Mouse (Mus musculus): ENCODE results near the gene Sgsm2. TPM values are rescaled to one million over a fixed set of nuclear protein-coding genes. Genes with fewer than 3 reads are reported as not detected.

Gene Sgsm2
- polyA plus RNA-seq, 1 experiment from 2014 or later = 23.7 TPM

GRCm38 (mm10) chr11:74919249-74919648 lies 22.4 kb upstream of the Sgsm2 start:
- DNase-seq (ENCODE audit: low spot score) = no peak
- H3K27ac ChIP-seq = no peak overlapping the region
- no peaks in the 10 kb centered on the region for H3K27me3 ChIP-seq (ENCODE audit: control insufficient read depth, insufficient read depth, low read length)
- ATAC-seq (ENCODE audit: low FRiP score) = no peak
- H3K4me3 ChIP-seq (replicated peaks; ENCODE audit: low read length) = no peak overlapping the region
- H3K9ac ChIP-seq = no peak overlapping the region
- 86% methylated on average over 6 of the region's 6 CpGs for WGBS
- peaks cover 29% of the 10 kb centered on the region for H3K36me3 ChIP-seq (replicated peaks; ENCODE audit: control insufficient read depth, insufficient read depth)
- no peaks in the 10 kb centered on the region for H3K4me1 ChIP-seq (replicated peaks; ENCODE audit: control insufficient read depth, insufficient read depth, low read length)
- no peaks in the 10 kb centered on the region for H3K9me3 ChIP-seq (ENCODE audit: control insufficient read depth, low read length)
- no peak overlapping the region for H3K4me2 ChIP-seq (replicated peaks)

GRCm38 (mm10) chr11:74912492-74912891 lies 15.6 kb upstream of the Sgsm2 start:
- Histone ChIP-seq H3K9me3 (ENCODE audit: control insufficient read depth, low read length) (no peaks in the 10 kb centered on the region), H3K27ac (no peak overlapping the region), H3K4me3 (replicated peaks; ENCODE audit: low read length) (no peak overlapping the region), H3K4me2 (replicated peaks) (no peak overlapping the region), H3K9ac (no peak overlapping the region), H3K27me3 (ENCODE audit: control insufficient read depth, insufficient read depth, low read length) (no peaks in the 10 kb centered on the region), H3K4me1 (replicated peaks; ENCODE audit: control insufficient read depth, insufficient read depth, low read length) (no peaks in the 10 kb centered on the region), H3K36me3 (replicated peaks; ENCODE audit: control insufficient read depth, insufficient read depth) (peaks cover 33% of the 10 kb centered on the region)
- WGBS = 87% methylated on average over 3 of the region's 3 CpGs
- no peak for DNase-seq (ENCODE audit: low spot score)
- no peak for ATAC-seq (ENCODE audit: low FRiP score)

GRCm38 (mm10) chr11:74909978-74910377 lies 13.1 kb upstream of the Sgsm2 start:
- ATAC-seq (ENCODE audit: low FRiP score) (no peak), DNase-seq (ENCODE audit: low spot score) (no peak)
- Histone ChIP-seq H3K9me3 (ENCODE audit: control insufficient read depth, low read length) (no peaks in the 10 kb centered on the region), H3K4me1 (replicated peaks; ENCODE audit: control insufficient read depth, insufficient read depth, low read length) (no peaks in the 10 kb centered on the region), H3K27me3 (ENCODE audit: control insufficient read depth, insufficient read depth, low read length) (no peaks in the 10 kb centered on the region), H3K27ac (no peak overlapping the region), H3K4me3 (replicated peaks; ENCODE audit: low read length) (no peak overlapping the region), H3K9ac (no peak overlapping the region), H3K36me3 (replicated peaks; ENCODE audit: control insufficient read depth, insufficient read depth) (peaks cover 57% of the 10 kb centered on the region), H3K4me2 (replicated peaks) (no peak overlapping the region)
- 94% methylated on average over 4 of the region's 4 CpGs for WGBS

- H3K27ac ChIP-seq = no peak overlapping the region
- H3K36me3 ChIP-seq (replicated peaks; ENCODE audit: control insufficient read depth, insufficient read depth) = peaks cover 69% of the 10 kb centered on the region
- H3K27me3 ChIP-seq (ENCODE audit: control insufficient read depth, insufficient read depth, low read length) = no peaks in the 10 kb centered on the region
- WGBS = 83% methylated on average over 12 of the region's 12 CpGs
- ATAC-seq (ENCODE audit: low FRiP score) (no peak), DNase-seq (ENCODE audit: low spot score) (no peak)
- H3K4me2 ChIP-seq (replicated peaks) = no peak overlapping the region
- no peak overlapping the region for H3K4me3 ChIP-seq (replicated peaks; ENCODE audit: low read length)
- H3K9me3 ChIP-seq (ENCODE audit: control insufficient read depth, low read length) = no peaks in the 10 kb centered on the region
- no peak overlapping the region for H3K9ac ChIP-seq
- H3K4me1 ChIP-seq (replicated peaks; ENCODE audit: control insufficient read depth, insufficient read depth, low read length) = no peaks in the 10 kb centered on the region
Measured at GRCm38 (mm10) chr11:74908618-74909399, 11.9 kb upstream of the Sgsm2 start.

- 95% methylated on average over 6 of the region's 6 CpGs for WGBS
- Histone ChIP-seq H3K27ac (no peak overlapping the region), H3K4me1 (replicated peaks; ENCODE audit: control insufficient read depth, insufficient read depth, low read length) (no peaks in the 10 kb centered on the region), H3K4me2 (replicated peaks) (no peak overlapping the region), H3K4me3 (replicated peaks; ENCODE audit: low read length) (no peak overlapping the region), H3K27me3 (ENCODE audit: control insufficient read depth, insufficient read depth, low read length) (no peaks in the 10 kb centered on the region), H3K9me3 (ENCODE audit: control insufficient read depth, low read length) (no peaks in the 10 kb centered on the region), H3K9ac (no peak overlapping the region), H3K36me3 (replicated peaks; ENCODE audit: control insufficient read depth, insufficient read depth) (peaks cover 79% of the 10 kb centered on the region)
- DNase-seq (ENCODE audit: low spot score) (no peak), ATAC-seq (ENCODE audit: low FRiP score) (no peak)
Measured at GRCm38 (mm10) chr11:74907850-74908249, 11.0 kb upstream of the Sgsm2 start.

GRCm38 (mm10) chr11:74902416-74902815 lies 5.6 kb upstream of the Sgsm2 start:
- H3K4me2 ChIP-seq (replicated peaks) = no peak overlapping the region
- no peaks in the 10 kb centered on the region for H3K27me3 ChIP-seq (ENCODE audit: control insufficient read depth, insufficient read depth, low read length)
- no peaks in the 10 kb centered on the region for H3K9me3 ChIP-seq (ENCODE audit: control insufficient read depth, low read length)
- no peak overlapping the region for H3K4me3 ChIP-seq (replicated peaks; ENCODE audit: low read length)
- H3K36me3 ChIP-seq (replicated peaks; ENCODE audit: control insufficient read depth, insufficient read depth) = peaks cover 80% of the 10 kb centered on the region
- H3K9ac ChIP-seq = no peak overlapping the region
- DNase-seq (ENCODE audit: low spot score) (no peak), ATAC-seq (ENCODE audit: low FRiP score) (no peak)
- no peak overlapping the region for H3K27ac ChIP-seq
- peaks cover 7% of the 10 kb centered on the region; the same call in 1 of the 2 replicates for H3K4me1 ChIP-seq (replicated peaks; ENCODE audit: control insufficient read depth, insufficient read depth, low read length)
- WGBS = 96% methylated on average over 5 of the region's 5 CpGs

- no peak for DNase-seq (ENCODE audit: low spot score)
- H3K36me3 ChIP-seq (replicated peaks; ENCODE audit: control insufficient read depth, insufficient read depth) = peaks cover 71% of the 10 kb centered on the region
- no peak overlapping the region for H3K4me2 ChIP-seq (replicated peaks)
- H3K27me3 ChIP-seq (ENCODE audit: control insufficient read depth, insufficient read depth, low read length) = no peaks in the 10 kb centered on the region
- no peak overlapping the region for H3K4me3 ChIP-seq (replicated peaks; ENCODE audit: low read length)
- no peaks in the 10 kb centered on the region for H3K9me3 ChIP-seq (ENCODE audit: control insufficient read depth, low read length)
- no peak for ATAC-seq (ENCODE audit: low FRiP score)
- no peak overlapping the region for H3K27ac ChIP-seq
- no peak overlapping the region for H3K9ac ChIP-seq
- H3K4me1 ChIP-seq (replicated peaks; ENCODE audit: control insufficient read depth, insufficient read depth, low read length) = peaks cover 7% of the 10 kb centered on the region; the same call in 1 of the 2 replicates
- 92% methylated on average over 6 of the region's 6 CpGs for WGBS
Measured at GRCm38 (mm10) chr11:74901555-74901954, 4.7 kb upstream of the Sgsm2 start.

- DNase-seq (ENCODE audit: low spot score) (no peak), ATAC-seq (ENCODE audit: low FRiP score) (no peak)
- Histone ChIP-seq H3K4me3 (replicated peaks; ENCODE audit: low read length) (peak overlapping the region; percentile 95), H3K9ac (peak overlapping the region; percentile 91), H3K27ac (peak overlapping the region; percentile 93), H3K27me3 (ENCODE audit: control insufficient read depth, insufficient read depth, low read length) (no peaks in the 10 kb centered on the region), H3K36me3 (replicated peaks; ENCODE audit: control insufficient read depth, insufficient read depth) (peaks cover 41% of the 10 kb centered on the region), H3K4me2 (replicated peaks) (peak overlapping the region; percentile 88), H3K4me1 (replicated peaks; ENCODE audit: control insufficient read depth, insufficient read depth, low read length) (peaks cover 15% of the 10 kb centered on the region; the same call in 1 of the 2 replicates), H3K9me3 (ENCODE audit: control insufficient read depth, low read length) (no peaks in the 10 kb centered on the region)
- under 1% methylated on average over 7 of the region's 7 CpGs for WGBS
Measured at GRCm38 (mm10) chr11:74898517-74898827, 1.6 kb upstream of the Sgsm2 start.

GRCm38 (mm10) chr11:74897678-74898516 lies 1.0 kb upstream of the Sgsm2 start, which contains the start of gene Tsr1:
Gene Tsr1 (plus strand): TSS chr11:74898071.
- Histone ChIP-seq H3K4me1 (replicated peaks; ENCODE audit: control insufficient read depth, insufficient read depth, low read length) (peaks cover 15% of the 10 kb centered on the region; the same call in 1 of the 2 replicates), H3K4me3 (replicated peaks; ENCODE audit: low read length) (peak within 1 kb of the TSS; percentile 95), H3K27ac (peak within 1 kb of the TSS; percentile 93), H3K4me2 (replicated peaks) (peak within 1 kb of the TSS; percentile 88), H3K9ac (peak within 1 kb of the TSS; percentile 91), H3K27me3 (ENCODE audit: control insufficient read depth, insufficient read depth, low read length) (no peaks in the 10 kb centered on the region), H3K36me3 (replicated peaks; ENCODE audit: control insufficient read depth, insufficient read depth) (peaks cover 35% of the 10 kb centered on the region), H3K9me3 (ENCODE audit: control insufficient read depth, low read length) (no peaks in the 10 kb centered on the region)
- under 1% methylated on average over 54 of the region's 54 CpGs for WGBS
- peak; percentile 90 for DNase-seq (ENCODE audit: low spot score)
- ATAC-seq (ENCODE audit: low FRiP score) = peak; percentile 82

All from hindbrain, embryonic 14.5 days (tissue).